Mouse (Mus musculus): ENCODE results near the gene Nefh. TPM values are rescaled to one million over a fixed set of nuclear protein-coding genes. Genes with fewer than 3 reads are reported as not detected.

The Nefh gene
- polyA plus RNA-seq, 1 experiment from 2014 or later: 1.6 TPM

GRCm38 (mm10) chr11:4967549-4967948, 19.7 kb upstream of the Nefh start:
- no peak overlapping the region for H3K4me3 ChIP-seq (ENCODE audit: low read depth, low read length)
- no peak overlapping the region for H3K9ac ChIP-seq (ENCODE audit: low read depth, low read length)
- no peaks in the 10 kb centered on the region for H3K9me3 ChIP-seq (ENCODE audit: control insufficient read depth, low read length)
- DNase-seq (ENCODE audit: low spot score) (no peak), ATAC-seq (ENCODE audit: low read depth) (no peak)
- 56% methylated on average over 2 of the region's 2 CpGs for WGBS
- H3K27ac ChIP-seq (replicated peaks; ENCODE audit: low read depth, low read length): no peak overlapping the region
- H3K4me2 ChIP-seq (ENCODE audit: low read depth, low read length): no peak overlapping the region
- no peaks in the 10 kb centered on the region for H3K36me3 ChIP-seq (ENCODE audit: control insufficient read depth, insufficient read depth, low read length)
- H3K27me3 ChIP-seq (replicated peaks; ENCODE audit: control insufficient read depth, insufficient read depth, low read length): no peaks in the 10 kb centered on the region
- H3K4me1 ChIP-seq (ENCODE audit: control insufficient read depth, insufficient read depth, low read length): no peaks in the 10 kb centered on the region

GRCm38 (mm10) chr11:4966888-4967287, 19.0 kb upstream of the Nefh start:
- no peaks in the 10 kb centered on the region for H3K27me3 ChIP-seq (replicated peaks; ENCODE audit: control insufficient read depth, insufficient read depth, low read length)
- 59% methylated on average over 5 of the region's 5 CpGs for WGBS

GRCm38 (mm10) chr11:4966325-4966724, 18.5 kb upstream of the Nefh start:
- H3K9ac ChIP-seq (ENCODE audit: low read depth, low read length): no peak overlapping the region
- H3K4me1 ChIP-seq (ENCODE audit: control insufficient read depth, insufficient read depth, low read length): no peaks in the 10 kb centered on the region
- ATAC-seq (ENCODE audit: low read depth): no peak
- no peak for DNase-seq (ENCODE audit: low spot score)
- H3K27ac ChIP-seq (replicated peaks; ENCODE audit: low read depth, low read length): no peak overlapping the region
- no peaks in the 10 kb centered on the region for H3K9me3 ChIP-seq (ENCODE audit: control insufficient read depth, low read length)
- no peak overlapping the region for H3K4me3 ChIP-seq (ENCODE audit: low read depth, low read length)
- WGBS: 67% methylated on average over 2 of the region's 2 CpGs
- no peaks in the 10 kb centered on the region for H3K27me3 ChIP-seq (replicated peaks; ENCODE audit: control insufficient read depth, insufficient read depth, low read length)
- no peaks in the 10 kb centered on the region for H3K36me3 ChIP-seq (ENCODE audit: control insufficient read depth, insufficient read depth, low read length)
- H3K4me2 ChIP-seq (ENCODE audit: low read depth, low read length): no peak overlapping the region

More at GRCm38 (mm10) chr11:4966888-4967287, 19.0 kb upstream of the Nefh start:
- H3K9ac ChIP-seq (ENCODE audit: low read depth, low read length): no peak overlapping the region
- no peak for ATAC-seq (ENCODE audit: low read depth)
- no peak overlapping the region for H3K4me2 ChIP-seq (ENCODE audit: low read depth, low read length)
- no peak for DNase-seq (ENCODE audit: low spot score)
- no peaks in the 10 kb centered on the region for H3K4me1 ChIP-seq (ENCODE audit: control insufficient read depth, insufficient read depth, low read length)
- no peaks in the 10 kb centered on the region for H3K9me3 ChIP-seq (ENCODE audit: control insufficient read depth, low read length)
- H3K36me3 ChIP-seq (ENCODE audit: control insufficient read depth, insufficient read depth, low read length): no peaks in the 10 kb centered on the region
- no peak overlapping the region for H3K4me3 ChIP-seq (ENCODE audit: low read depth, low read length)
- H3K27ac ChIP-seq (replicated peaks; ENCODE audit: low read depth, low read length): no peak overlapping the region

GRCm38 (mm10) chr11:4963099-4963808, 15.4 kb upstream of the Nefh start:
- no peak overlapping the region for H3K4me2 ChIP-seq (ENCODE audit: low read depth, low read length)
- ATAC-seq (ENCODE audit: low read depth) (no peak), DNase-seq (ENCODE audit: low spot score) (no peak)
- H3K9ac ChIP-seq (ENCODE audit: low read depth, low read length): no peak overlapping the region
- no peaks in the 10 kb centered on the region for H3K4me1 ChIP-seq (ENCODE audit: control insufficient read depth, insufficient read depth, low read length)
- H3K4me3 ChIP-seq (ENCODE audit: low read depth, low read length): no peak overlapping the region
- no peak overlapping the region for H3K27ac ChIP-seq (replicated peaks; ENCODE audit: low read depth, low read length)
- WGBS: 54% methylated on average over 6 of the region's 6 CpGs
- no peaks in the 10 kb centered on the region for H3K27me3 ChIP-seq (replicated peaks; ENCODE audit: control insufficient read depth, insufficient read depth, low read length)
- H3K9me3 ChIP-seq (ENCODE audit: control insufficient read depth, low read length): no peaks in the 10 kb centered on the region
- H3K36me3 ChIP-seq (ENCODE audit: control insufficient read depth, insufficient read depth, low read length): no peaks in the 10 kb centered on the region

- H3K27me3 ChIP-seq (replicated peaks; ENCODE audit: control insufficient read depth, insufficient read depth, low read length): peaks cover 44% of the 10 kb centered on the region
- H3K4me2 ChIP-seq (ENCODE audit: low read depth, low read length): no peak overlapping the region
- H3K9ac ChIP-seq (ENCODE audit: low read depth, low read length): no peak overlapping the region
- ATAC-seq (ENCODE audit: low read depth) (no peak), DNase-seq (ENCODE audit: low spot score) (no peak)
- no peaks in the 10 kb centered on the region for H3K9me3 ChIP-seq (ENCODE audit: control insufficient read depth, low read length)
- WGBS: 3% methylated on average over 8 of the region's 8 CpGs
- no peaks in the 10 kb centered on the region for H3K36me3 ChIP-seq (ENCODE audit: control insufficient read depth, insufficient read depth, low read length)
- no peaks in the 10 kb centered on the region for H3K4me1 ChIP-seq (ENCODE audit: control insufficient read depth, insufficient read depth, low read length)
- H3K27ac ChIP-seq (replicated peaks; ENCODE audit: low read depth, low read length): no peak overlapping the region
- no peak overlapping the region for H3K4me3 ChIP-seq (ENCODE audit: low read depth, low read length)
These were observed 6.1 kb upstream of the Nefh start for GRCm38 (mm10) chr11:4953918-4954317.

GRCm38 (mm10) chr11:4953401-4953800, 5.5 kb upstream of the Nefh start:
- Histone ChIP-seq H3K4me2 (ENCODE audit: low read depth, low read length) (no peak overlapping the region), H3K4me3 (ENCODE audit: low read depth, low read length) (no peak overlapping the region), H3K9me3 (ENCODE audit: control insufficient read depth, low read length) (no peaks in the 10 kb centered on the region), H3K4me1 (ENCODE audit: control insufficient read depth, insufficient read depth, low read length) (no peaks in the 10 kb centered on the region), H3K27ac (replicated peaks; ENCODE audit: low read depth, low read length) (no peak overlapping the region), H3K36me3 (ENCODE audit: control insufficient read depth, insufficient read depth, low read length) (no peaks in the 10 kb centered on the region), H3K9ac (ENCODE audit: low read depth, low read length) (no peak overlapping the region), H3K27me3 (replicated peaks; ENCODE audit: control insufficient read depth, insufficient read depth, low read length) (peaks cover 49% of the 10 kb centered on the region)
- ATAC-seq (ENCODE audit: low read depth) (no peak), DNase-seq (ENCODE audit: low spot score) (no peak)
- 5% methylated on average over 5 of the region's 6 CpGs for WGBS

- peaks cover 85% of the 10 kb centered on the region for H3K27me3 ChIP-seq (replicated peaks; ENCODE audit: control insufficient read depth, insufficient read depth, low read length)
- H3K27ac ChIP-seq (replicated peaks; ENCODE audit: low read depth, low read length): no peak overlapping the region
- no peak overlapping the region for H3K4me3 ChIP-seq (ENCODE audit: low read depth, low read length)
- H3K9me3 ChIP-seq (ENCODE audit: control insufficient read depth, low read length): no peaks in the 10 kb centered on the region
- no peak for ATAC-seq (ENCODE audit: low read depth)
- H3K4me1 ChIP-seq (ENCODE audit: control insufficient read depth, insufficient read depth, low read length): peaks cover 8% of the 10 kb centered on the region
- WGBS: 6% methylated on average over 23 of the region's 23 CpGs
- peak; percentile 64 for DNase-seq (ENCODE audit: low spot score)
- H3K9ac ChIP-seq (ENCODE audit: low read depth, low read length): no peak overlapping the region
- H3K36me3 ChIP-seq (ENCODE audit: control insufficient read depth, insufficient read depth, low read length): no peaks in the 10 kb centered on the region
- H3K4me2 ChIP-seq (ENCODE audit: low read depth, low read length): no peak overlapping the region
These were observed 1.6 kb upstream of the Nefh start for GRCm38 (mm10) chr11:4949256-4950044.

GRCm38 (mm10) chr11:4948792-4949191, 928 bp upstream of the Nefh start:
- no peaks in the 10 kb centered on the region for H3K36me3 ChIP-seq (ENCODE audit: control insufficient read depth, insufficient read depth, low read length)
- H3K4me1 ChIP-seq (ENCODE audit: control insufficient read depth, insufficient read depth, low read length): peaks cover 8% of the 10 kb centered on the region
- DNase-seq (ENCODE audit: low spot score): no peak
- no peaks in the 10 kb centered on the region for H3K9me3 ChIP-seq (ENCODE audit: control insufficient read depth, low read length)
- H3K4me2 ChIP-seq (ENCODE audit: low read depth, low read length): no peak overlapping the region
- ATAC-seq (ENCODE audit: low read depth): no peak
- WGBS: 33% methylated on average over 8 of the region's 8 CpGs
- H3K27me3 ChIP-seq (replicated peaks; ENCODE audit: control insufficient read depth, insufficient read depth, low read length): peaks cover 84% of the 10 kb centered on the region
- no peak overlapping the region for H3K4me3 ChIP-seq (ENCODE audit: low read depth, low read length)
- H3K9ac ChIP-seq (ENCODE audit: low read depth, low read length): no peak overlapping the region
- H3K27ac ChIP-seq (replicated peaks; ENCODE audit: low read depth, low read length): no peak overlapping the region
